Mouse (Mus musculus) E14TG2a.4 (cell line): ENCODE measurements at regions not wholly inside any gene's neighbourhood (a gene's known extent, or its start where the extent isn't known, plus 50 kb on each side); places are given as distances from the start of the nearest gene placed in this dataset.

ENCODE experiments used
- CTCF ChIP-seq: conservative IDR thresholded peaks from 2 replicates; pipeline ENCODE4 v1.5.1; 2014; ENCODE audit warnings: low read length
- NANOG ChIP-seq: IDR thresholded peaks from 2 replicates; pipeline ENCODE4 v1.6.1; 2014; ENCODE audit warnings: borderline replicate concordance, low read length, mixed read lengths

- no peak for TF ChIP-seq CTCF
- no peak for TF ChIP-seq NANOG
These were observed 134.6 kb upstream of the Zfp217 start for GRCm38 (mm10) chr2:170282463-170282862.
